Mouse (Mus musculus): Measurements from ENCODE around the gene Gpx5.

DNA sequence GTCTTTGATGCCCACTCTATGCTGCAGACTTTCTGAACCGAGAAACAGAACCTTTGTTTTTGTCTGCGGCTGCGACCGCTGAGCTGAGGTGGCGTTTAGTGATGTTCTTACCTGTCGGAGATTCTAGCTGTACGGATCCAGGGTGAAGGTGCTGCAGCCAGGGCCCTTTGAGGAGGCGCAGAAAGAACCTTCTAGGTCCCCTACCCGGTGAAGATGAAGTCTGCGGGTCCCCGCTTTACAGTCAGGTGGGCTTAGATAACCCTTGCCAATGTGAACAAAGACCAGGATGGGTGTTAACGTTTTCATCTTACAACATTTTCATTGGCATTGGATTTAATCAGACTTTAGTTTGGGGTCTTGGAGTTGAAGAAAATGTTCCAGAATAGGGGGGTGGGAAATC lies 39.0 kb downstream of the Gpx5 start:
- TF ChIP-seq CTCF (IDR thresholded peaks at IDR 0.05; ENCODE audit: borderline replicate concordance, control insufficient read depth, extremely low read depth, insufficient read depth, low read length, poor library complexity) (no peak), POLR2A (IDR thresholded peaks at IDR 0.05; ENCODE audit: control insufficient read depth, extremely low read depth, insufficient read depth, low read length, poor library complexity) (no peak)

All from thymus, adult 2 months (tissue).